Mouse (Mus musculus) left cerebral cortex, adult 11 months (tissue): ENCODE results near the gene 7530416G11Rik.

ENCODE experiments used
- DNase-seq: peaks from one replicate; pipeline ENCODE4 v3.0.0; 2022; ENCODE audit warnings: low spot score

Gene 7530416G11Rik

GRCm38 (mm10) chr15:85479919-85480318 lies 23.1 kb downstream of the 7530416G11Rik start:
- DNase-seq, result no peak

- DNase-seq, result no peak
These were observed 23.7 kb downstream of the 7530416G11Rik start for GRCm38 (mm10) chr15:85479365-85479764.

GRCm38 (mm10) chr15:85477584-85477983 lies 25.4 kb downstream of the 7530416G11Rik start:
- no peak for DNase-seq

- DNase-seq, result no peak
These were observed 28.3 kb downstream of the 7530416G11Rik start for GRCm38 (mm10) chr15:85474697-85475096.

- no peak for DNase-seq
These were observed 33.6 kb downstream of the 7530416G11Rik start for GRCm38 (mm10) chr15:85469401-85469800.

GRCm38 (mm10) chr15:85466456-85467067 lies 36.5 kb downstream of the 7530416G11Rik start:
- DNase-seq, result no peak

- DNase-seq, result no peak
These were observed 38.0 kb downstream of the 7530416G11Rik start for GRCm38 (mm10) chr15:85464823-85465565.

- no peak for DNase-seq
These were observed 38.8 kb downstream of the 7530416G11Rik start for GRCm38 (mm10) chr15:85464190-85464589.

GRCm38 (mm10) chr15:85463027-85463790 lies 39.8 kb downstream of the 7530416G11Rik start:
- DNase-seq, result no peak

GRCm38 (mm10) chr15:85462138-85462537 lies 40.9 kb downstream of the 7530416G11Rik start:
- DNase-seq, result no peak

- no peak for DNase-seq
These were observed 41.5 kb downstream of the 7530416G11Rik start for GRCm38 (mm10) chr15:85461541-85461940.

GRCm38 (mm10) chr15:85458631-85459082 lies 44.4 kb downstream of the 7530416G11Rik start:
- no peak for DNase-seq

GRCm38 (mm10) chr15:85457838-85458237 lies 45.2 kb downstream of the 7530416G11Rik start:
- DNase-seq, result no peak

GRCm38 (mm10) chr15:85456891-85457290 lies 46.1 kb downstream of the 7530416G11Rik start:
- no peak for DNase-seq

GRCm38 (mm10) chr15:85446652-85447051 lies 56.4 kb downstream of the 7530416G11Rik start:
- DNase-seq, result no peak
